Mouse (Mus musculus): ENCODE data around the gene Fndc8. TPM values are rescaled to one million over a fixed set of nuclear protein-coding genes. Genes with fewer than 3 reads are reported as not detected.

The Fndc8 gene
- polyA plus RNA-seq, 1 experiment from 2014 or later: 0.27 TPM

- Histone ChIP-seq H3K27ac (replicated peaks) (no peak overlapping the region), H3K4me1 (peaks cover 19% of the 10 kb centered on the region; the same call in 1 of the 2 replicates), H3K9ac (replicated peaks) (no peak overlapping the region), H3K36me3 (no peaks in the 10 kb centered on the region), H3K27me3 (no peaks in the 10 kb centered on the region), H3K4me3 (no peak overlapping the region), H3K4me2 (replicated peaks) (no peak overlapping the region), H3K9me3 (no peaks in the 10 kb centered on the region)
- WGBS: 69% methylated on average over 10 of the region's 10 CpGs
- no peak for ATAC-seq (ENCODE audit: low FRiP score, low read depth)
Measured at GRCm38 (mm10) chr11:82856032-82856431, 35.9 kb upstream of the Fndc8 start.

- Histone ChIP-seq H3K4me2 (replicated peaks) (no peak overlapping the region), H3K9me3 (no peaks in the 10 kb centered on the region), H3K27me3 (no peaks in the 10 kb centered on the region), H3K27ac (replicated peaks) (no peak overlapping the region), H3K4me1 (peaks cover 26% of the 10 kb centered on the region; the same call in 1 of the 2 replicates), H3K4me3 (no peak overlapping the region), H3K36me3 (no peaks in the 10 kb centered on the region), H3K9ac (replicated peaks) (no peak overlapping the region)
- WGBS: 77% methylated on average over 13 of the region's 13 CpGs
- ATAC-seq (ENCODE audit: low FRiP score, low read depth): no peak
Measured at GRCm38 (mm10) chr11:82857307-82857848, 34.5 kb upstream of the Fndc8 start.

- no peak overlapping the region for H3K9ac ChIP-seq (replicated peaks)
- no peak overlapping the region for H3K4me2 ChIP-seq (replicated peaks)
- H3K9me3 ChIP-seq: no peaks in the 10 kb centered on the region
- no peak for ATAC-seq (ENCODE audit: low FRiP score, low read depth)
- H3K36me3 ChIP-seq: no peaks in the 10 kb centered on the region
- no peaks in the 10 kb centered on the region for H3K27me3 ChIP-seq
- no peak overlapping the region for H3K27ac ChIP-seq (replicated peaks)
- H3K4me1 ChIP-seq: peaks cover 24% of the 10 kb centered on the region
- 86% methylated on average over 6 of the region's 6 CpGs for WGBS
- no peak overlapping the region for H3K4me3 ChIP-seq
Measured at GRCm38 (mm10) chr11:82860759-82861158, 31.2 kb upstream of the Fndc8 start.

GRCm38 (mm10) chr11:82861558-82861957 is 30.4 kb upstream of the Fndc8 start:
- H3K36me3 ChIP-seq: no peaks in the 10 kb centered on the region
- no peaks in the 10 kb centered on the region for H3K9me3 ChIP-seq
- no peak overlapping the region for H3K4me2 ChIP-seq (replicated peaks)
- peaks cover 21% of the 10 kb centered on the region for H3K4me1 ChIP-seq
- no peak overlapping the region for H3K27ac ChIP-seq (replicated peaks)
- no peaks in the 10 kb centered on the region for H3K27me3 ChIP-seq
- H3K9ac ChIP-seq (replicated peaks): no peak overlapping the region
- WGBS: 74% methylated on average over 8 of the region's 8 CpGs
- no peak for ATAC-seq (ENCODE audit: low FRiP score, low read depth)
- H3K4me3 ChIP-seq: no peak overlapping the region

GRCm38 (mm10) chr11:82862638-82863037 is 29.3 kb upstream of the Fndc8 start:
- WGBS: 69% methylated on average over 9 of the region's 9 CpGs
- Histone ChIP-seq H3K27me3 (no peaks in the 10 kb centered on the region), H3K4me3 (no peak overlapping the region), H3K9me3 (no peaks in the 10 kb centered on the region), H3K4me1 (peaks cover 26% of the 10 kb centered on the region), H3K9ac (replicated peaks) (no peak overlapping the region), H3K36me3 (no peaks in the 10 kb centered on the region), H3K4me2 (replicated peaks) (no peak overlapping the region), H3K27ac (replicated peaks) (peak overlapping the region; percentile 30; the same call in 1 of the 2 replicates)
- ATAC-seq (ENCODE audit: low FRiP score, low read depth): no peak

- Histone ChIP-seq H3K9ac (replicated peaks) (no peak overlapping the region), H3K27ac (replicated peaks) (peak overlapping the region; percentile 30; the same call in 1 of the 2 replicates), H3K36me3 (no peaks in the 10 kb centered on the region), H3K9me3 (no peaks in the 10 kb centered on the region), H3K4me1 (peaks cover 26% of the 10 kb centered on the region), H3K4me2 (replicated peaks) (no peak overlapping the region), H3K27me3 (no peaks in the 10 kb centered on the region), H3K4me3 (no peak overlapping the region)
- no peak for ATAC-seq (ENCODE audit: low FRiP score, low read depth)
- WGBS: 44% methylated on average over 2 of the region's 2 CpGs
Measured at GRCm38 (mm10) chr11:82863059-82863458, 28.9 kb upstream of the Fndc8 start.

GRCm38 (mm10) chr11:82863488-82863931 is 28.4 kb upstream of the Fndc8 start:
- no peaks in the 10 kb centered on the region for H3K9me3 ChIP-seq
- no peaks in the 10 kb centered on the region for H3K27me3 ChIP-seq
- 57% methylated on average over 4 of the region's 4 CpGs for WGBS
- H3K27ac ChIP-seq (replicated peaks): 0 out of 2 replicates have a peak overlapping the region, but pooled peaks have one; percentile 42
- no peak overlapping the region for H3K4me2 ChIP-seq (replicated peaks)
- no peaks in the 10 kb centered on the region for H3K36me3 ChIP-seq
- ATAC-seq (ENCODE audit: low FRiP score, low read depth): no peak; the same call in 1 of the 2 replicates
- no peak overlapping the region for H3K4me3 ChIP-seq
- peaks cover 26% of the 10 kb centered on the region for H3K4me1 ChIP-seq
- no peak overlapping the region for H3K9ac ChIP-seq (replicated peaks)

- H3K9ac ChIP-seq (replicated peaks): no peak overlapping the region
- H3K27me3 ChIP-seq: 0 out of 2 replicates have a peak, but pooled peaks cover 3% of the 10 kb centered on the region
- no peak overlapping the region for H3K27ac ChIP-seq (replicated peaks)
- H3K36me3 ChIP-seq: no peaks in the 10 kb centered on the region
- H3K4me3 ChIP-seq: no peak overlapping the region
- H3K4me1 ChIP-seq: peaks cover 35% of the 10 kb centered on the region
- H3K9me3 ChIP-seq: no peaks in the 10 kb centered on the region
- WGBS: 85% methylated on average over 10 of the region's 10 CpGs
- ATAC-seq (ENCODE audit: low FRiP score, low read depth): no peak
- H3K4me2 ChIP-seq (replicated peaks): no peak overlapping the region
Measured at GRCm38 (mm10) chr11:82865957-82866356, 26.0 kb upstream of the Fndc8 start.

- Histone ChIP-seq H3K9me3 (no peaks in the 10 kb centered on the region), H3K4me1 (peaks cover 26% of the 10 kb centered on the region), H3K9ac (replicated peaks) (no peak overlapping the region), H3K4me3 (no peak overlapping the region), H3K27ac (replicated peaks) (no peak overlapping the region), H3K36me3 (no peaks in the 10 kb centered on the region), H3K4me2 (replicated peaks) (no peak overlapping the region), H3K27me3 (0 out of 2 replicates have a peak, but pooled peaks cover 3% of the 10 kb centered on the region)
- 32% methylated on average over 7 of the region's 7 CpGs for WGBS
- ATAC-seq (ENCODE audit: low FRiP score, low read depth): no peak
Measured at GRCm38 (mm10) chr11:82866850-82867564, 24.9 kb upstream of the Fndc8 start.

GRCm38 (mm10) chr11:82867956-82868355 is 24.0 kb upstream of the Fndc8 start:
- Histone ChIP-seq H3K27ac (replicated peaks) (no peak overlapping the region), H3K9me3 (no peaks in the 10 kb centered on the region), H3K9ac (replicated peaks) (no peak overlapping the region), H3K4me3 (no peak overlapping the region), H3K4me1 (peaks cover 23% of the 10 kb centered on the region), H3K36me3 (no peaks in the 10 kb centered on the region), H3K4me2 (replicated peaks) (no peak overlapping the region), H3K27me3 (0 out of 2 replicates have a peak, but pooled peaks cover 3% of the 10 kb centered on the region)
- ATAC-seq (ENCODE audit: low FRiP score, low read depth): no peak
- WGBS: 63% methylated on average over 5 of the region's 5 CpGs

GRCm38 (mm10) chr11:82869506-82870172 is 22.3 kb upstream of the Fndc8 start:
- H3K4me2 ChIP-seq (replicated peaks): peak overlapping the region; percentile 81; the same call in 1 of the 2 replicates
- peak overlapping the region; percentile 68; the same call in 1 of the 2 replicates for H3K4me3 ChIP-seq
- H3K4me1 ChIP-seq: peaks cover 16% of the 10 kb centered on the region; the same call in 1 of the 2 replicates
- ATAC-seq (ENCODE audit: low FRiP score, low read depth): no peak
- H3K9ac ChIP-seq (replicated peaks): no peak overlapping the region
- H3K27me3 ChIP-seq: 0 out of 2 replicates have a peak, but pooled peaks cover 3% of the 10 kb centered on the region
- no peaks in the 10 kb centered on the region for H3K36me3 ChIP-seq
- H3K9me3 ChIP-seq: no peaks in the 10 kb centered on the region
- H3K27ac ChIP-seq (replicated peaks): no peak overlapping the region
- 78% methylated on average over 9 of the region's 9 CpGs for WGBS

Data from midbrain, embryonic 12.5 days (tissue).